Mouse (Mus musculus) activated CD4-positive, CD25-positive, alpha-beta regulatory T cell, adult 4 months (primary cell): ENCODE data around the gene Galnt17. TPM values are rescaled to one million over a fixed set of nuclear protein-coding genes. Genes with fewer than 3 reads are reported as not detected.

ENCODE experiments used
- ATAC-seq: one replicate; pipeline ENCODE4 v1.8.0; 2017
- polyA plus RNA-seq, 2 experiments: library from polyadenylated mRNA; unstranded; fragments of 100-300 nt; shearing (Covaris generic); gene quantifications; one replicate each; pipeline ENCODE4 v1.2.1; 2017

Galnt17 gene
- polyA plus RNA-seq, 2 experiments from 2014 or later = 0.32 TPM; not detected in 1

DNA sequence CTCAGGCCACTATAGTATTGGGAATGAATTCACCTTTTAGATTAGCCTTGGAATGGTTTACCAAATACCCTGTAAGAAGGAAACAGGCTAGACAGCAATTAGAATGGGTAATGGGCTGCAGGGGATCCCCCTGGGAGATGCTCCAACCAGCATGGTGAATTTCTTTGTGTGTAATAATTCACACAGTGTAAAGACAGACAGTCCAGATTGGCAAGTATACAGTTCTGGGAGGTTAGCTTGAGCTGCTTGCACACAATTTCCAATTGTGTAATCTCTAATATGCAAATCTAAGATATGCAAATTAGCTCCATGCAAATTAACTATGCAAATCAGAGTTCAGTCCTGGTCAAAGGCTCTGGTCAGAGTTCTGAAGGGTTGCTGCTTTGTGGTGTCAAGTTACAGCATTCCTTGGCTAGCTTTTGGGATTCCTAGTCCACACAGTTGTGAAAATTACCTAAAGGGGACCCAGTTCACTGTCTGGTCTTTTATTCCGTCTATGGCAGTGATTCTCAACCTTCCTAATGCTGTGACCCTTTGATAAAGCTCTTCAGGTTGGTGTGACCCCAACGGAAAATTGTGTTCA is 384.0 kb downstream of the Galnt17 start:
- ATAC-seq = no peak

DNA sequence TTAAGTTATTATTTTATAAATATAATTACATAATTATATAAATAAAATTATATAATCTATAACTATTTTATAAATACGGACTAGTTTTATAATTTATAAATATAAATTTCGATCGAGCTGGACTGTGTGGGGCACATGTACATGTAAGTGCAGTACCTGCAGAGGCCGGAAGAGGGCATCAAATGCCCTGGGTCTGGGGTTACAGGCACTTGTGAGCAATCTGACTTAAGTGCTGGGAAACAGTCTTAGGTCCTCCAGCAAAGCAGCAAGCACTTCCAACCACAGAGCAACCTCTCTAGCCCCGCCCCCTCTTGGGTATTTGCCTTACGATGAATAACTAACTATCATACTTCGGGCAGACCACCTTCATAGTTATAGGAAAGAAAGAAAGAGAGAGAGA is 388.3 kb downstream of the Galnt17 start:
- ATAC-seq = no peak

GRCm38 (mm10) chr5:130914606-130915005 is 393.7 kb downstream of the Galnt17 start:
- no peak for ATAC-seq

DNA sequence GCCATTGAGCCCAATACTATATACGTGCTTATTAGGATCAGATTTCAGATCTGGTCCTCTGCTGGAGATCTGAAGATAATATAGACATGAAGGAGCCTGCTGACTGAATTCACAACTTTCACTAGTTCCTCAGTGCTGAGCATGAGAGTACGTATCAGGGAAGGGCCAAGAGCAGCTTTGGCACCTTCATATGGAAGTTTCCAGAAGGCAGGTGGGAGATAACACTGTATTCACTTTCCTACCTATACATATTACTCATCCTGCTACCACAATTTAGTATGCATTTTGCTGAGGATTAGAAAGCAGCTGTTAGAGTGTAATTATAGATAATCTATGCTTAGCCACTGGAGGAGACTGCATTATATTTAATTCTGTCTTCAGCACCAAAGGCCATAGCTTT is 396.7 kb downstream of the Galnt17 start:
- ATAC-seq = no peak

- no peak for ATAC-seq
Measured at GRCm38 (mm10) chr5:130901736-130902135, 406.6 kb downstream of the Galnt17 start.

- ATAC-seq = no peak
Measured at GRCm38 (mm10) chr5:130895991-130896390, 412.3 kb downstream of the Galnt17 start.

DNA sequence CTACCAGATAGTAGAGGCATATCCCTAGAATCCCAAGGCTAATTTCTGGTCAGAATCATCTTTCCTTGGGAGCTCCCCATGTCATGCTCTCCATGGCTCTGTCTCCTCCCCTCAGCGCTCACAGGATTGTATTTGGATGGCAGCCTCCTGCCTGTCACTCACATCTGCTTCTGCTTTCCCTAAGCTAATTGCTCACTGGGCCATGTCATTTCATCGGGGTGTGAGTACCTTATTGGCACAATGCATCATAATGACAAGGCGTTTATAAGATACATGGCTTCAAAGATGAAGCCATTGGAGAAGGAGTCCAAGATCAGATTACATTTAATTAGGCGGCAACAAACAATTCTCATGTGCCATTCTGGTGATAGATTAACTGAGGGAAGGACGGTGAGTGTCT is 416.6 kb downstream of the Galnt17 start:
- ATAC-seq = no peak

DNA sequence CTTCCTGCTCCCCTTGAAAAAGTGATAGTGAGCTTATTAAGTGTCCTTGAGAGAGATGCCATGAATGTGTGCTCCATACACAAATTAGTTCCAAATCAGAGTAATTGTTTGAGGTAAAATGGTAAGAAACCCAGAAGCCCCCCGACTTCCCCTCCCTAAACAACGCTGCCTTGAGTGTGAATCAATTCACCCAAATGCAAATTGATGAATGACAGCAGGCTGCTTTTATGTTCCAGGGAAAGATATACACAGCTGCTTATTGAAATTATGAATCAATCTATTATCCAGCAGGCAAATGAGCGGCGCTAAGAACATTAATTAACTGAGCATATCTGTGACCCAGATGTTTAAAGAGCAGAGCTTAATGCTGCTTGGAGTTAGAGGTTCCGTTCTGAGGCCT is 428.0 kb downstream of the Galnt17 start:
- no peak for ATAC-seq

DNA sequence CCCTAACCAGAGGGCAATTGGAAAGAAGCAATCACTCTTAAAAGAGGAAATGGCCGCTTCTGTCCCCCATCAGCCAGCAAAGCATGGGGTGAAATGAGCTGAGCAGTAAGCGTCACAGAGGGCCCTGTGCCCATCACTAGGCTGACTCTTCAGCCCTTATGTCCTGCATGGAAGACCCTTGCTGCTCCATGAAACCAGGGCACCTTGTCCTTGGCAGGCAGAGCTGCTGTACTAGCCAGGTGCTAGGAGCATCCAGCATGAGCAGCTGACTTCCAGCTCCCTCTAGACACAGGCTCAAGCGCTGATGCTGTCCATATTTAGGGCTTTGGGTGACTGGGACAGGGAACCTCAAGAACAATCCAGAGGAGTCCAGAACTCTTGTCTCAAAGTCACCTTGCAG is 432.9 kb downstream of the Galnt17 start:
- ATAC-seq = no peak

- ATAC-seq = no peak
Measured at GRCm38 (mm10) chr5:130871086-130871485, 437.2 kb downstream of the Galnt17 start.

DNA sequence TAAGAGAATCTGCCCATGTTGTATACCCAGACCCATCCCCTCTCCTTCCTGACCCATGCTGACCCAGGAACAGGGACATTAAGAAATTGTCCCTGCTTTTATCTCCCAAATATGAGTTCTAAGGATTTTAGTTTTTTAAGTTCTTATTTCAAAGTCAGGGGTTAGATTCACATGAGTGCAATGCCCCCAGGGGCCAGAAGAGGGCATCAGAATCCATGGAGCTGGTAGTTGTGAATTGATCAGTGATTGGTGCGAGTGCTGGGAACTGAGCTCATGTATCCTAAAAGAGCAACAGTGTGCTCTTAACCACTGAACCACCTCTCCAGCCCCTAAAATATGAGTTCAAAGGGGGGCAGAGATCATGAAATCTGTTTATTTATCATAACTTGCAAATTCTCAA is 438.4 kb downstream of the Galnt17 start:
- ATAC-seq = no peak

- no peak for ATAC-seq
Measured at GRCm38 (mm10) chr5:130862302-130862701, 446.0 kb downstream of the Galnt17 start.

DNA sequence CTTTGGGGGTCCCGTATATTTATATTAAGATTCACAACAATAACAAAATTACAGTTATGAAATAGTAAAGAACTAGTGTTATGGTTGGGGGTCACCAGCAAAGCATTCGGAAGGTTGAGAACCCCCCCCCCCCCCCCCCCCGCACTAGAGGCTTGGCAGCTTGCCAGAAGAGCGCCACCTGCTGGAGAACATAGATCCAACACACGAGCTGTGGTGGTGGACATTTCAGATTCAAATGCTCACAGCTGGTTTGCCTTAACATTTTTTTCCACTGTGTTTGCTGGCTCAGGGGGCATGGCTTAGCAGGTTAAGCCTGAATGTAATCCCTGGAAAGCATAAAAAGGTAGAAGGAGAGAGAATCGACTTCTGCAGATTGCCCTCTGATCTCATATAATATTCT is 448.6 kb downstream of the Galnt17 start:
- no peak for ATAC-seq

DNA sequence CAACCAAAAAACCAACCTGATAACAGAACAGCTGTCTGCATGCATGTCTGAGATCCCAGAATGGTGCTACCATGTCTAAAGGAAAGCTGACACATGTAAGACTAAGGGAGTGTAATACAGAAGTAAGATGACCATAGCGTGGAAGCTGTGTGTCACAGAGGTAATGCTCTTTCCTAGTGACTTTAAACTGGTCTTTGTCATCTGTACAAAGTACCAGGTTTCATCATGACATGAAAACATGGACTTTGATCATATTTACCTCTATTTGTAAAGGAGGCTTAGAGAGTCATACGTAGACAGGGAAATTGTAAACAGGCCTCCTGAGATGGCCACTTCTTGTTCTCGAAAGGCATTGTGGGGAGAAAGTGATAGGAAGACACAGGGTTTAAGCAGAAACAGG is 449.6 kb downstream of the Galnt17 start:
- no peak for ATAC-seq

- no peak for ATAC-seq
Measured at GRCm38 (mm10) chr5:130858148-130858547, 450.1 kb downstream of the Galnt17 start.

DNA sequence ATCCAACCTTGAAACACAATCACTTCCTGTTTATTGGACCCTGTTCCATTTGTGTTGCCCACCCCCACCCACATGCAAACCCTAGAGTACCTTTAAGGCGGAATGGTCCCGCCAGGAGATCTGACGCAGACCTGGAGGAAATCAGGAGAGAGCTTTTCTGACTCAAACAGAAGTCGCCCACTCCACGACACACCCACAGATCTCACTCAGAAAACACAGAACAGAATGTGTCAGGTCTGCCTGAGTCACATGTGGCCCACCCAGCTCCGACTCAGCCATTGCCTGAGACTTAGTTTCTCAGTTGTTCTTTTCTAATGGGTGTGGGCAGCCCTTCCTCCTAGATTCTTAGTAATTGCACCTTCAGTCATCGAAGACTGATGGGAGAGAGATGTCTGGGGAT is 453.9 kb downstream of the Galnt17 start:
- ATAC-seq = no peak

DNA sequence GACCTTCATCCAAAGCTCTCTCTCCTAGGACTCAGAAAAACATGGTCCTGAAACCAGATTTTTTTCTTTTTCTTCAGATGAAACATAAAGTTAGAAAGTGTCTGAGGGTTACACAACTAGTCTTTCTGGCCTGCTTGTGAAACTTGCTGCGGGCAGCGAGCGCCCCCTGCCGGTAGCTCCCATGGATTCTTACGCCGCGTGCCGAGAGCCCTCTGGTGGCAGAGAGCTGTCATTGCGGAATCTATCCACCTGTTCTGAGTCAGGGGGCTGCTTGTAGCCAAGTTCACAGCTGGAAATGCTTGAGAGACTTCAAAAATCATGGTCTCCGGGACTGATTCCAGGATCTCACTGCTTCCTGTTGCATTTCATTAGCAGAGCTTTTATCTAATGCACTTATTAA is 454.9 kb downstream of the Galnt17 start:
- ATAC-seq = peak; percentile 69

GRCm38 (mm10) chr5:130852182-130852581 is 456.1 kb downstream of the Galnt17 start:
- ATAC-seq = no peak

DNA sequence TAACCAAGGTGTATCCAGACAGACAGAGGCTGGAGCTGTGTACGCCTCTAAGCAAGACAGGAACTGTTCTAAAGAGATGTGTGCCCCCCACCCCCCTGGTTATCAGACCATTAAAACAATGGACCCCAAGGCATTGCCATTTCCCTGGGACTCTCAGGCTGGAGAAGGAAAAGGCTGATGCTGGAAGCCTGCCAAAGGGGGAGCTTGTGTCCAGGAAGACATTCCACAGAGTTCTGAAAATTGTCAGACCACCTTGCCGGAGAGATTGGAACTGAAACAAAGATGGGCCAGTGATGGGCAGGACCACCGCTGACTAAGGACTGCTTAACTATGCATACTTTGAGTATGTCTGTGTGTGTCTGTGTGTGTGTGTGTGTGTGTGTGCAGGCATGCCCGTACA is 458.7 kb downstream of the Galnt17 start:
- ATAC-seq = no peak

DNA sequence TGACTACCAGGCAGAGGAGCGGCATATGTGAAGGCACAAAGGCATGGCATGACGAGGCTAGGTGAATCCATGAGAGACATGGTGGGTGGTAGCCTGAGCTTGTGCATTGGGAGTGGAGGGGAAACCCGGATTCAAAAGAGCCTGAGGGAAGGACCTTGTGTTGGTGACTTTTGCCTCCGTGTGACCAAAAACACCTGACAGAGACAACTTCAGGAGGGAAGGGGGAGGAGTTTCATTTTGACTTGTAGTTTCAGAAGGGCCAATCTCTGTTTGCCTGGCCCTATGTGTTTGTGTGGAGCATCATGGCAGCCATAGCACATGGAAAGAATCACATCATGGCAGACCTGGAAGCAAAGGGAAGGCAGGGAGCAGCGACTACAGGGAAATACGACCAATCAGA is 459.7 kb downstream of the Galnt17 start:
- no peak for ATAC-seq

DNA sequence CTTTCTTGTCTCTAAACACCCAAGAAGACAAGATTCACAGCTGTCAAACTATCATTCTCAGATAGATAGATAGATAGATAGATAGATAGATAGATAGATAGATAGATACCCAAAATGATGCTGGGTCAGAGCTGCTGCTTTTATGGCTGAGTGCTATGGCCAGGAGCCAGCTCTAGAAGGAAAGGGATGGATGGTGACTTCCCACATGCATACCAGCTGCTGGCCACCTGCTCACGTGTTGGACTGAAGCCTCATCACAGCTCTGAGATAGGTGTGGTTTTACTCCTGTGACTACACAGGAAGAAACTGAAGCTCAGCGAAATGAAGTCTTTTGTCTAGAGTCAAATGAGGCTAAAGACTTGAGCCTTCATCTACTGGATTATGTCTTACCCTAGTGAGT is 482.5 kb downstream of the Galnt17 start:
- ATAC-seq = no peak
